Mouse (Mus musculus): Measurements from ENCODE around the gene Tnfrsf1a. TPM values are rescaled to one million over a fixed set of nuclear protein-coding genes. Genes with fewer than 3 reads are reported as not detected.
A peak's percentile ranks its signal among the peaks of the same experiment; 100 is the strongest.

The Tnfrsf1a gene
- polyA plus RNA-seq, 1 experiment from 2014 or later, result 25.2 TPM

DNA sequence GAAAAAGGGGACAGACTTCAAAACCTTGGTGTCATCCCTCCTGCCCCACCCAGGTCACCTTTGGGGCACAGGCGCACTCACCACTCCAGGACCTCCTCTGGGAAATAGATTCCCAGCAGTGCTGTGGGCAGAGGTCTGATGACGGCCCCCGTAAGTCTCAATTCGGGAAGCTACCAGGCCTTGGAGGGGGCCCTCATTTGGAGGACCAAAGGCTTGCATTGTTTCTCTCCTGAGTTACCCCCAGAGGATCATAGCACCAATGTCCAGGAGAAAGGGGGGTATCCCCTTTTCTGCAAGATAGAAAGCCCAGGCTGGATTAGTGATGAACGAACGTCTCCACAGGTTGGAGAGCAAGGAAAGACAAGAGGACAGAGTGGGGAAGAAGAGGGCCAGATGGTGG lies 29.5 kb downstream of the Tnfrsf1a start:
- no peak for ATAC-seq (ENCODE audit: low FRiP score)
- no peaks in the 10 kb centered on the region for H3K36me3 ChIP-seq (ENCODE audit: control insufficient read depth, insufficient read depth, low read length)
- H3K4me2 ChIP-seq (replicated peaks; ENCODE audit: low read depth, low read length), result no peak overlapping the region
- peaks cover 38% of the 10 kb centered on the region for H3K27me3 ChIP-seq (ENCODE audit: control insufficient read depth, insufficient read depth, low read length)
- H3K9ac ChIP-seq (ENCODE audit: low read depth, low read length), result no peak overlapping the region
- no peak overlapping the region for H3K27ac ChIP-seq (ENCODE audit: low read depth, low read length)
- H3K9me3 ChIP-seq (ENCODE audit: control insufficient read depth, low read length), result no peaks in the 10 kb centered on the region
- 12% methylated on average over 6 of the region's 6 CpGs for WGBS
- no peak overlapping the region for H3K4me3 ChIP-seq (ENCODE audit: low read depth, low read length)
- H3K4me1 ChIP-seq (replicated peaks; ENCODE audit: control insufficient read depth, insufficient read depth, low read length), result peaks cover 6% of the 10 kb centered on the region; the same call in 1 of the 2 replicates
- DNase-seq (ENCODE audit: low spot score), result peak; percentile 6

DNA sequence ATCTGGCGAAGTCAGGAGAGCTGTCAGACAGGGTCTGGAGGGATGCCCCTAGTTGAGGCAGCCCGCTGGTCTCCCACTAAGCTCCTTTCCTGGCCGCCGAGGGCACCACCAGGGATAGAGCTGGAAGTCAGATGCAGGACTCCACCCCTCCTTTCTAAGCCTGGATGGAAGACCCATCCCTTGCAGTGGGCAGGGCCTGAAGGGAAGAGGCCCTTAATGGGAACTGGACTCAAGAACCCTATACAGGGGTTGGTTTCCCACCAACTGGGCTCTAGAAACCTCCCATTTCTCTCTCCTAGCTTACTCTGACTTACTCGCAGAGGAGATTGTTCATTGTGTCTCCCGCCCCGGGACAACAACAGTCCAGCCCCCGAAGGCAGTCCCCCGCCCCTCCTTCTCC lies 30.6 kb downstream of the Tnfrsf1a start:
- H3K36me3 ChIP-seq (ENCODE audit: control insufficient read depth, insufficient read depth, low read length), result no peaks in the 10 kb centered on the region
- peak overlapping the region; percentile 13 for H3K4me3 ChIP-seq (ENCODE audit: low read depth, low read length)
- H3K4me2 ChIP-seq (replicated peaks; ENCODE audit: low read depth, low read length), result peak overlapping the region; percentile 39; the same call in 1 of the 2 replicates
- no peak overlapping the region for H3K27ac ChIP-seq (ENCODE audit: low read depth, low read length)
- 5% methylated on average over 9 of the region's 9 CpGs for WGBS
- peak; percentile 19 for DNase-seq (ENCODE audit: low spot score)
- H3K27me3 ChIP-seq (ENCODE audit: control insufficient read depth, insufficient read depth, low read length), result peaks cover 38% of the 10 kb centered on the region
- H3K9ac ChIP-seq (ENCODE audit: low read depth, low read length), result no peak overlapping the region
- ATAC-seq (ENCODE audit: low FRiP score), result no peak
- H3K4me1 ChIP-seq (replicated peaks; ENCODE audit: control insufficient read depth, insufficient read depth, low read length), result peaks cover 6% of the 10 kb centered on the region; the same call in 1 of the 2 replicates
- no peaks in the 10 kb centered on the region for H3K9me3 ChIP-seq (ENCODE audit: control insufficient read depth, low read length)

DNA sequence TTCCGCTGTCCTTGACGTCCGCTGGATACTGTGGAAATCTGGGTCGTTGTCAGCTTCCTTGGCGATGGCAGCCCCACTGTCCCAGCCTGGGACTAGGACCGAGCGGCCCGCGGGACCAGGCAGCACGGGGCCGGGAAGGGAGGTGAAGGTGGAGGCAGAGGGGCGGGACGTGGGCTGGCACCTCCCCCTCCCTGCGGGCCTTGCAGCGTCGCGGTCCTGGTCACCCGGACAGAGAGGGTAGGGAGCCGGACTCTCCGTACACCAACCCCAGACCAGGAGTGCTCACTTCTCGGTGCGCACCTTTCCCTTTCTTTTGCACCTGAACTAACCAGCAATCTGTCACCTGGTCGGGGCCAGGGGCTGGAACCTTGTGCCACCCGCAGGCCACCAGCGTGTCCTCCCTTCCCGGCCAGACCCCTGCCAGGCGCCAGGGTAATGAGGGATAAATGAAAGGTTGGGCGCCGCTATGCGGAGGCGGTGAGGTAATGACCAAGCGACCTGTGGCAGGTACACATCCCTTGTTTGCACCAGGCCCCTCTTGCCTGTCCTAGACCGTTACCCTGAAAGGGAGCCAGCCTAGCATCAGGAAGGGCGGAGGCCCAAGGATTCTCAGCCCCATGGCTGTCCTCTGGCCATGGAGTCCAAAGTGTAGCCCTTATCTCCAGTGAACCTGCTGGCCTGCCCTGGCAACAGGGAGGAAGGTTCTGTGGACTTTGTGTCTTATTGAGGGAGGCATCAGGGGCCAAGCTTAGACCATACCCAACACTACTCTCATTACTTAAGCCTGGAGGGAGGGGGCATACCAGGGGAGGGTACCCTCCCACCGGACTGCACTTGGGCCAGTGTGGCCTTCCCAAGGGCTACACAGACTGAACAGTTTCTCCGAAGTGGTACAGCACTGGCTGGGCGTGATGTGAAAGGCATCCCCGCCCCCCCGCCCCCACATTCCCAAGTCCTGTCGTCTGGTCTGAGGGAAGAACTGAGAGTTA lies 31.5 kb downstream of the Tnfrsf1a start, which contains the start of gene Plekhg6:
Gene Plekhg6, minus strand, starts transcription at position 422 of the 989 bp plus-strand sequence.
- ATAC-seq (ENCODE audit: low FRiP score) (no peak), DNase-seq (ENCODE audit: low spot score) (peak; percentile 23)
- no peak within 1 kb of the TSS for H3K9ac ChIP-seq (ENCODE audit: low read depth, low read length)
- H3K4me1 ChIP-seq (replicated peaks; ENCODE audit: control insufficient read depth, insufficient read depth, low read length), result peaks cover 6% of the 10 kb centered on the region; the same call in 1 of the 2 replicates
- H3K9me3 ChIP-seq (ENCODE audit: control insufficient read depth, low read length), result no peaks in the 10 kb centered on the region
- peaks cover 38% of the 10 kb centered on the region for H3K27me3 ChIP-seq (ENCODE audit: control insufficient read depth, insufficient read depth, low read length)
- peak within 1 kb of the TSS; percentile 13 for H3K4me3 ChIP-seq (ENCODE audit: low read depth, low read length)
- 10% methylated on average over 36 of the region's 40 CpGs for WGBS
- H3K27ac ChIP-seq (ENCODE audit: low read depth, low read length), result no peak within 1 kb of the TSS
- no peaks in the 10 kb centered on the region for H3K36me3 ChIP-seq (ENCODE audit: control insufficient read depth, insufficient read depth, low read length)
- peak within 1 kb of the TSS; percentile 39 for H3K4me2 ChIP-seq (replicated peaks; ENCODE audit: low read depth, low read length)

DNA sequence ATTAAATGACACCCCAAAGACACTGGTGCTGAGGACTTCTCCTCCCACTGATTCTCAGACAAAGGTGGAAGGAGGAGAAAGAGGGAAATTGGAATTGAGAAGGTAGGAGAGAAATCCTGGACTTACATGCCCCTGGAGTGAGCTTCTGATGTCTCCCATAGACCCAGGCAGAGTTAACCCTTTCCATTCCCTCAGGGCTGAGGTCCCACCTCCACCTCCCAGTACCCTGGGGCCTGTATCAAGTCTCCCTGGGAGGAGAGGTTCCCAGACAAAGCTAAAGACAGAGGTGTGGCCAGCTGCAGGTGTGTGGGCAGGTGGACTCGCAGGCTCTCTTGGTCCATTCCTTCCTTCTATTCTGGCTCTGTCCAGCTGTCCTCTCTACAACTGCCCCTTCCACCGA lies 32.9 kb downstream of the Tnfrsf1a start:
- WGBS, result 75% methylated on average over 2 of the region's 2 CpGs
- no peak overlapping the region for H3K9ac ChIP-seq (ENCODE audit: low read depth, low read length)
- DNase-seq (ENCODE audit: low spot score) (no peak), ATAC-seq (ENCODE audit: low FRiP score) (no peak)
- peaks cover 6% of the 10 kb centered on the region; the same call in 1 of the 2 replicates for H3K4me1 ChIP-seq (replicated peaks; ENCODE audit: control insufficient read depth, insufficient read depth, low read length)
- no peak overlapping the region for H3K4me2 ChIP-seq (replicated peaks; ENCODE audit: low read depth, low read length)
- H3K27me3 ChIP-seq (ENCODE audit: control insufficient read depth, insufficient read depth, low read length), result peaks cover 38% of the 10 kb centered on the region
- no peak overlapping the region for H3K4me3 ChIP-seq (ENCODE audit: low read depth, low read length)
- H3K36me3 ChIP-seq (ENCODE audit: control insufficient read depth, insufficient read depth, low read length), result no peaks in the 10 kb centered on the region
- H3K27ac ChIP-seq (ENCODE audit: low read depth, low read length), result no peak overlapping the region
- no peaks in the 10 kb centered on the region for H3K9me3 ChIP-seq (ENCODE audit: control insufficient read depth, low read length)

DNA sequence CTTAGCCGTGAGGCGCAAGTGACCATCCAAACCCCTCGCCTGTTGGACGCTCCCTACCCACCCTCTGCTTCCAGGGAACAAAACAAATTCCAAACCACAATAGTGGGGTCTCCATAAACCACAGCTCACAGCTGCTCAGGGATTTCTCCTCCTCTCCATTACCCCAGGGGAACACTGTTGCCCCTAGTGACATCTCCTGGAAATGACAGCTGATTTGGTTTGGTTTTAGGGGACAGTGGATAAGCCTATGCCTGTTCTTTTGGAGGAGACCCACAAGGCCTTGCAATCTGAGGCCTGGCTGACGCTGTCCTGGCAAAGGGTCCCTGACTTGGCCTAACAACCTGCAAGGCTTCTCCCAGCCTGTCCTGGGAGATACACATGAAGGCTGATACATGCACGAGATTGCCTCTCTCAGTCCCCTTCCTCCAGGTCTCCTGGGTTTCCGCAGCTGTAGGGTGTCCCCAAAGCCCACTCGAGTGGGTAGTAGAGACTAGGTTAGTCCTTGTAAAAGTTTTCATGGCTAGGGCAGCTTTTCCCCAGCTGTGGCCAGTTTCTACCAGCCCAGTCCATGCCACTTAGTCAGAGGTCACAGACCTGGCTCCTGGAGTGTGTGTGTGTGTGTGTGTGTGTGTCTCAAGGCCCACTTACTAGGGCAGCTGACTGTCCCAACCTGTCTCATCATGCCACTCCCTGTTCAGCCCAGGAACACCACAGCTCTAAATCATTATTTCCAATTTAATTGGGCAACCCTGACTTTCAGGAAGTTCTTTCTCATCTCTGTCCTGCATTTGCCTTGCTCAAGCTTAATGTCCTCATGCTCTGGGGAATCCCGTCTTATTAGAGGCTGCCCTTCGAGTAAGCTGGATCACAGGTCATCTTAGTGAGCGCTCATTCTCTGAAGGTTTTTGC lies 36.2 kb downstream of the Tnfrsf1a start:
- no peak overlapping the region for H3K4me3 ChIP-seq (ENCODE audit: low read depth, low read length)
- no peak overlapping the region for H3K4me2 ChIP-seq (replicated peaks; ENCODE audit: low read depth, low read length)
- ATAC-seq (ENCODE audit: low FRiP score), result no peak
- H3K36me3 ChIP-seq (ENCODE audit: control insufficient read depth, insufficient read depth, low read length), result no peaks in the 10 kb centered on the region
- peaks cover 12% of the 10 kb centered on the region for H3K27me3 ChIP-seq (ENCODE audit: control insufficient read depth, insufficient read depth, low read length)
- DNase-seq (ENCODE audit: low spot score), result peak; percentile 51
- no peak overlapping the region for H3K9ac ChIP-seq (ENCODE audit: low read depth, low read length)
- no peak overlapping the region for H3K27ac ChIP-seq (ENCODE audit: low read depth, low read length)
- no peaks in the 10 kb centered on the region; the same call in 1 of the 2 replicates for H3K4me1 ChIP-seq (replicated peaks; ENCODE audit: control insufficient read depth, insufficient read depth, low read length)
- H3K9me3 ChIP-seq (ENCODE audit: control insufficient read depth, low read length), result no peaks in the 10 kb centered on the region
- 64% methylated on average over 11 of the region's 11 CpGs for WGBS

DNA sequence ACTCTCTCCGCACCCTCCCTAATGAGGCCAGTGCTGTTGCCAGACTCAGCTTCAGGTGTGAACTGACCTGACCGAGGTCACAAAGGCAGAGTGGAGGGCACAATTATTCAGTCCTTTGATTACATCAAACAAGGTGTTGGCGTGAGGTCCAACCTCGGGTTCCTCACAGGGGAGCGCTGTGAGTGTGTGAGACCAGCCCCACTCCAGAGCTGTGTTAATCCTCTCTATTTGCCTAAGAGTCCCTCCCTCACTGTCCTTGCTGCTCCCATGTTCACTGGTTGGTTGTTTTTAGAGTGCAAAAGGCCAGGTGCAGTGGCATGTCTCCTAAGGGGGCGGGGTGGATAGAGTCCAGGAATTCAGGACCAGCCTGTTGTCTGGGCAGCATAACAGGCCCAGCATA lies 36.9 kb downstream of the Tnfrsf1a start:
- DNase-seq (ENCODE audit: low spot score) (no peak), ATAC-seq (ENCODE audit: low FRiP score) (no peak)
- no peak overlapping the region for H3K9ac ChIP-seq (ENCODE audit: low read depth, low read length)
- H3K27me3 ChIP-seq (ENCODE audit: control insufficient read depth, insufficient read depth, low read length), result peaks cover 5% of the 10 kb centered on the region; the same call in 1 of the 2 replicates
- no peaks in the 10 kb centered on the region for H3K36me3 ChIP-seq (ENCODE audit: control insufficient read depth, insufficient read depth, low read length)
- H3K4me1 ChIP-seq (replicated peaks; ENCODE audit: control insufficient read depth, insufficient read depth, low read length), result no peaks in the 10 kb centered on the region
- H3K9me3 ChIP-seq (ENCODE audit: control insufficient read depth, low read length), result no peaks in the 10 kb centered on the region
- WGBS, result 66% methylated on average over 6 of the region's 6 CpGs
- no peak overlapping the region for H3K4me2 ChIP-seq (replicated peaks; ENCODE audit: low read depth, low read length)
- no peak overlapping the region for H3K4me3 ChIP-seq (ENCODE audit: low read depth, low read length)
- H3K27ac ChIP-seq (ENCODE audit: low read depth, low read length), result no peak overlapping the region

DNA sequence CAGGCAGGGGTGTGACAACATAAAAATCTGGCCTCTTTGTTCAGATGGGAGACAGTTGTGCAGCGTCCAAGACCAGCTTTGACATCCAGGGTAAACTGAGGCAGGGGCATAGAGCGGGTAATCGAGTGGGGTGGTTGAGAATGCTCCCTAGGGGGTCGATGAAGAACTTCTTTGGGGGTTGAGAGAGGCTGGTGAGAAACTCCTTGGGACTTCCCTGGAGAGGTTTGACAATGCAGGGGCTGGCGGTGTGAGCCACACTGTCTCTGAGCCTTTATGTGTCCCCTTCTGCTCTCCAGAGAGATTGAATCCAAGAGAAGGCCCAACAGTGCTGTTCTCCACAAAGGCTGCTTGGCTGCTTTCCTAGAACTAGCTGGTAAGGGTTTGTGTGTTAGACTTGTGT lies 40.7 kb downstream of the Tnfrsf1a start:
- no peaks in the 10 kb centered on the region for H3K36me3 ChIP-seq (ENCODE audit: control insufficient read depth, insufficient read depth, low read length)
- no peak overlapping the region for H3K27ac ChIP-seq (ENCODE audit: low read depth, low read length)
- H3K4me1 ChIP-seq (replicated peaks; ENCODE audit: control insufficient read depth, insufficient read depth, low read length), result no peaks in the 10 kb centered on the region
- H3K9ac ChIP-seq (ENCODE audit: low read depth, low read length), result no peak overlapping the region
- DNase-seq (ENCODE audit: low spot score) (no peak), ATAC-seq (ENCODE audit: low FRiP score) (no peak)
- no peaks in the 10 kb centered on the region for H3K9me3 ChIP-seq (ENCODE audit: control insufficient read depth, low read length)
- H3K4me3 ChIP-seq (ENCODE audit: low read depth, low read length), result no peak overlapping the region
- no peaks in the 10 kb centered on the region for H3K27me3 ChIP-seq (ENCODE audit: control insufficient read depth, insufficient read depth, low read length)
- no peak overlapping the region for H3K4me2 ChIP-seq (replicated peaks; ENCODE audit: low read depth, low read length)
- WGBS, result 90% methylated on average over 5 of the region's 5 CpGs

DNA sequence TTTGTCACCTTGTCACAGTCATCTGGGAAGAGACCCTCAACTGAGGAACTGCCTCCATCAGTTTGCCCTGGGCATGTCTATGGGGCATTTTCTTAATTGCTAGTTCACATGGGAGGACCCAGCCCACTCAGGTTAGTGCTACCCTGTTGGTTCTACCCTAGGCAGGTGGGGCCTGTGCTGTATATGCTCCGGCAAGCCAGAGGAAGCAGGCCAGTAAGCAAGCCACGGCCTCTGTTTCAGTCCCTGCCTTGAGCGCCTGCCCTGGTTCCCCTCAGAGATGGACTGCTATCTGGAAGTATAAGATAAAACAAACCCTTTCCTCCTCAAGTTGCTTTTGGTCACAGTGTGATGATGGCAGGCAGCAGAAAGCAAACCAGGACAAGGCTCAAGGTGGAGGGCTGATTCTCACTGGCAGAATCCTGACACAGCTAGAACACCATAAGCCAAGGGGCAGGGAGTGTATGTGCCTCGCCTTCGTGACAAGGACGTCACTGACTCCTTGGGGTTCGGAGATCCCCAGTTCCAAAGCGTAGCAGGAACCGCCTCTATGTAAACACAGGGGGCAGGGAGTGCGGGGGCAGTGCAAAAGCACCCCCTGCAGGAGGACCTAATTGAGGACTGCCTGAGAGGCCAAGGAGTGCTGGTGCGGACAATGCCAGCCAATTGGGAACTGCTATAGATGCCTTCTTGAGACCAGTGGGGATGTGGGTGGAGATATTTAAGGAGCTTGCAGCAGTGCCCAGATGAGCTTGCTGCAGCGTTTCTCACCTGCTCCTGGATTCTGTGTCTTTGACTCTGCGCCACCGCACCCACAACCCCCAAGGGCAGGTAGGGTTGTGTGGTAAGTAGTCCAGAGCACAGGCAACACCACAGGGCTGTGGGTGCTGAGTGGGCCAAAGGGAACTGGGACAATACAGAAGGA lies 56.6 kb downstream of the Tnfrsf1a start:
- no peak for DNase-seq (ENCODE audit: low spot score)
- no peak overlapping the region for H3K4me3 ChIP-seq (ENCODE audit: low read depth, low read length)
- H3K27ac ChIP-seq (ENCODE audit: low read depth, low read length), result no peak overlapping the region
- H3K9ac ChIP-seq (ENCODE audit: low read depth, low read length), result no peak overlapping the region
- no peaks in the 10 kb centered on the region for H3K9me3 ChIP-seq (ENCODE audit: control insufficient read depth, low read length)
- H3K36me3 ChIP-seq (ENCODE audit: control insufficient read depth, insufficient read depth, low read length), result no peaks in the 10 kb centered on the region
- no peak overlapping the region for H3K4me2 ChIP-seq (replicated peaks; ENCODE audit: low read depth, low read length)
- ATAC-seq (ENCODE audit: low FRiP score), result no peak
- H3K27me3 ChIP-seq (ENCODE audit: control insufficient read depth, insufficient read depth, low read length), result no peaks in the 10 kb centered on the region
- WGBS, result 66% methylated on average over 14 of the region's 14 CpGs
- H3K4me1 ChIP-seq (replicated peaks; ENCODE audit: control insufficient read depth, insufficient read depth, low read length), result no peaks in the 10 kb centered on the region

All from hindbrain, embryonic 11.5 days (tissue).